Mouse (Mus musculus) B cell, adult 62 days (primary cell): Measurements from ENCODE around the gene Rdh14. TPM values are rescaled to one million over a fixed set of nuclear protein-coding genes. Genes with fewer than 3 reads are reported as not detected.

ENCODE experiments used
- total RNA-seq: library from RNA; stranded (reverse); gene quantifications from 4 replicates; pipeline ENCODE4 v1.2.4, GENCODE M21; 2023

Rdh14 gene
- 12.0 to 14.2 TPM (median 13.0 TPM) in 4 replicates for total RNA-seq

GRCm38 (mm10) chr12:10390671-10391441 lies at the start of gene Rdh14:
Gene Rdh14 (plus strand): TSS chr12:10390772.

GRCm38 (mm10) chr12:10369673-10370072 lies 20.9 kb upstream of the Rdh14 start, which contains the start of gene Nt5c1b:
Gene Nt5c1b (plus strand): TSS chr12:10369973.

Other genes with a start within 250 kb of the Rdh14 start
- gene Nt5c1b, start 20.8 kb upstream of the Rdh14 start, total RNA-seq: not detected in 4 replicates